Mouse (Mus musculus): ENCODE measurements around the gene Fam189b.

Gene Fam189b

DNA sequence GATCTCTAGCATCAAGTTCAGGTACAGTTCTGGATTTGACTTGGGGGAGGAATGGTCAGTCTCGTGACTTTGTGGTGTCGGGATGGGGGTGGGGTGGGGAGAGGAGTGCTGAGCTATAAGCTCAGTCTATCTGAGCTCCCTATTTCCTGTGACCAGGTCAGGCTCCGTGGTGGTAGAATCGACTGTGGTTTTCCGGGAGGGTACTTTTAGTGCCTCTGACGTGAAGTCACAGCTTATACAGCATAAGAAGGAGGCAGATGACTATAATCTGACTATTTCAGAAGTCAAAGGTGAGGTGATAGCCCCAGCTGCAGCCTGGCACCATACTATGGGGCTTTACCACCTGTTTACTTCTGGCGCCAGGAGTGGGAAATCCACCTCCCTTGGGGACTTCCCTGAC, 48.4 kb downstream of the Fam189b start:
- no peak for DNase-seq

DNA sequence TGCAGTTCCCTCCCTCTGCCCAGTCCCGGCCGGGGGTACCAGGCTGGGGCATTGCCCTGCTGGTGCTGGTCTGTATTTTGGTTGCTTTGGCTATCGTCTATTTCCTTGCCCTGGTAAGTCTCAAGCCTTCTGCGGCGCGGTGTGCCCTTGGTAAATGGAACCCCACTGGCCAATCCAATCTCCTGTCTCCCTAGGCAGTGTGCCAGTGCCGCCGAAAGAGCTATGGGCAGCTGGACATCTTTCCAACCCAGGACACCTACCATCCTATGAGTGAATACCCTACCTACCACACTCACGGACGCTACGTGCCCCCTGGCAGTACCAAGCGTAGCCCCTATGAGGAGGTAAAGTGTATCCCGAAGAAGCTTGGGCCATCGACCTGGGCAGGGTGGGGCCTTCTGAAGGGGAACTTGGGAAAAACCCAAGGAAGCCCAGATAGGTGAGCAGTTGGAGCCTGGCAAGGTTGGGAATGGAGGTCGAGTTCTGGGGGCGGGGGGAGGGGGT, 48.9 kb downstream of the Fam189b start:
- no peak for DNase-seq

DNA sequence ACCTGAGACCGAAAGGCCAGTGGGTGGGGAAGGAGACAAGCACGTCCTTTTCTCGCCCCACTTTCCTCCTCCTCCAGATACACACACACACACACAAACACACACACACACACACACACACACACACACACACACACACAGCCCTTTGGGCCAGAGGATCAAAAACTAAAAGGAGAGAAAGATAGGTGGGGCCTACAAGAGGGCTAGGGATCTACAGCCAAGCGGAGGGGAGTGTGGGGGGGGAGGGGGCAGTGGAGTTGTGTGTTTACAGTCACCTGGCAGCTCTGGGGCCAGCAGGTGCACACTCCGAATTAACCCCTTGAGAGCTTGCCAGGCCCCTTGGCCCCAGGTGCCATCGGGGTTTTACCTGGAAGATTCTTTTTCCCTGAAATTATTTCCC, 49.7 kb downstream of the Fam189b start:
- no peak for DNase-seq

DNA sequence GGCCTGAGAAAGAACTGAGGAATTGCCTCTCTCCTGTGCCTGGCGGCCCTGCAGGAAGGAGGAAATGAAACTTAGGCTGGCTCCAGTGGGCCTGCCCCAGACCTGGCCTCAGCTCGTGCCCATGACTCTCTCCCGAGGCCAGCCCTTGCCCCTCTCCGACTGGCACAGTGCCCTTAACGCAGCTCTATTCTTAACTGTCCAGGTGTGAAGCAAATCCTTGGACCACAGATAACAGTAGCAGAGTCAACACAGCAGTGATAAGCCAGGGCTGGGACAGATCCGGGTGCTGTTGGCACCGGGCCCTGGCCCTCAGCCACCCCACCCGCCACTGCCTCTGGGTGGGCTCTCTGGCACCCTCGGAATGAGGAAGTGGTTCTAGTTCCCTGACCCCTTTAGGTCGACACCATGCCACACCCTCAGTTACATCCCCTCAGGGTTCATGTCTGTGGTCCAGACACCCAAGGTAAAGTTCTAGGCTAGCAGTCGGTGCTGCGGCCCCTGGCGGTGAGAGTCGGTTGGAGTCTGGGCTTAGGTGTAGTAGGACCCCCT, 50.7 kb downstream of the Fam189b start:
- DNase-seq, result no peak

DNA sequence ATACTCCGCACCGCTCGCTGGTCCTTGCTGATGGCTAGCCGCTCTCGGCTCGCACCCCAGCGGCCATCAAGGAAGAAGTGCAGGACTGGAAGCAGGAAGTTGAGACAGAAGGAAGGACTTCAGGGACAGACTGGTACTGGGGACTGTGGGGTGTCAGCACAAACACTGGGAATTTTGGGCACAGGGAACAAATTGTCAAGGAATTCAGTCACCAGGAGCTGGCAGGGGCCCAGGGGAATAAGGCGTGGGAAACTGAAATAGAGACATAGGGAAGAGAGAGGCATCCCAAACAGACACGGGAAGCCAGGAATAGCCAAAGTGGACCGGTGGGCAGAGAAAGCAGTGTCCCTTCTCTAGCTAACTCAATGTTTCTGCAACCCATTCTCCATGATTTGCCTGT, 53.6 kb downstream of the Fam189b start:
- no peak for DNase-seq

DNA sequence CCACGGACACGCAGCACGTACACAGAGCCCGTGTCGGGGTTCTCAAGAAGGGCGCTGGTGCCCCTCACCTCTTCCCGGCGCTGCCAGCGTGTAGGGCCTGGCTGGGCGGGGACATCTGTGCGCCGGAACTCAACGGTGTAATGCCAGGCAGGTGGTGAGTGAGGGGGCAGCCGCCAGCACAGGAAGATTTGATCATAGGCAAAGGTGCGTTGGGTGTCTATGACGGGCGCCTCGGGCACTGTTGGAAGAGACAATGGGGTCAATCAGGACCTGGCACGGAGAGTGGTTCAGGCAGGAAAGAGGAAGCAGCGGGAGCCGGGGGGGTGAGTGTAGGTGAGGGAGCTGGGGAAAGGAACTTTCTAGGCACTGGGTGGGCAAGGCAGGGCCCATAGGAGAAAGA, 54.7 kb downstream of the Fam189b start:
- no peak for DNase-seq

DNA sequence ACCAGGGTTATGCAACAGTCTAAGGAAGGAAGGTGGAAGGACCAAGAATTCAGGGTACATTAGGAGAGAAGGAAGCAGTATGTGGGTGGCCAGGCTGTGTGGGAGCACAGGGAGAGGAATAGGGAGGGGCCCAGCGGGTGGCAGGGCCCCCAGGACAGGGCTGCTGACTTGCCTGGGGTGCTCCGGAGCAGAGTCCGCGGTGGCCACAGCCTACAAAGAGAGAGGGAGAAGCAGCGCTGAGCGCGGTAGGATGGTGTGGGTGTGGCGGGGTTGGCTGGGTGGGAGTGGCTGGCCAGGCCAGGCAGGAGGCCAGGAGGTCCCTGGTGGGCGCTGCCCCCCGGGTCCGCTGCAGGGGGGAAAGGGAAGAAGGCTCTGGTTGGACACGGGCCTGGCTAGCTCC, 55.6 kb downstream of the Fam189b start:
- DNase-seq, result no peak
